Mouse (Mus musculus) heart, adult 10 weeks (tissue): Measurements from ENCODE around the gene H2-T24. TPM values are rescaled to one million over a fixed set of nuclear protein-coding genes. Genes with fewer than 3 reads are reported as not detected.

Source experiments
- polyA plus RNA-seq: library from polyadenylated mRNA; stranded (reverse); fragments of 350-450 nt; fragmentation: Illumina TruSeq; extraction: RNeasy Lipid Tissue Mini Kit (QIAGEN cat#74804); gene quantifications from one replicate; pipeline ENCODE4 v1.2.3, GENCODE M21; 2014; ENCODE audit warnings: low read depth, low replicate concordance

The H2-T24 gene
- polyA plus RNA-seq, result 7.0 TPM

DNA sequence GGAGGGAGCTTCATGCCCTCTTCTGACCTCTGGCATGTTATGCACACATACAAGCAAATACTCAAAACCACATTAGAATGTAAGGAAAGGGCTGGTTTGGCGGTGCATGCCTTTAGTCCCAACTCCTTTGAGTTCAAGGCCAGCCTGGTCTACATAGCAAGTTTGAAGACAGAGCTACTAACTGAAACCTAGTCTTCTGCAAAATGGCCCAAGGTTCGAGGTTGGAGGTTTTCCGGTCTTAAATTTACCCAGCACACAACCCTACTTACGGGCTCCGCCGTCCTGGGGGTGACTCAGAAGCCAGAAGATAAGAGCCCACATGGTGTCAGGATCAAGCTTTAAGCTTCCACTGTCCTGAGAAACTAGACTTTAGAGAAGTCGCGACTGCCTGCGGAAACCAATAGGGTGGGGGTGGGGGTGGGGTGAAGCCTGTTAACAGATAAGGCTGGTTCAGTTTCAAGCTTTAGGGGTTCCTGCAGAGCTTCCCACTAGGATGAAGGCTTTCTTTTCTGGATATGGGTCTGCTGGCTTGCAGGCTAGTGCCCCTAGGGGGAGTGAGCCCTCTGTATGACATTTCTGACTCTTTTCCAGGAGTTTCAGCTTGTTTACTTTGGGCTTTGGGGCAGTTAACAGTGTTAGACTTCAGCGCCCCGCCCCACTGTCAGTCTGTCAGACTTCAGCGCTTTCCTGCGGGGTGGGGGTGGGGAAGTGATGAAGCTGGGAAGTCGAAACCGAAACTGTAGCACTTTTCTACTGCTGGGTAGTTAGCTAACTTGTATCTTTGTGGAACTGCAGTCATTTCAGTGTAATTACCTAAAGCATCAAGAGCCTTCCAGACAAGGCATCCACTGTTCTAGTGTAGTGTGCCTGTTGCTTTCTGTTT lies at the start of gene H2-T24:
TSS of gene H2-T24 (minus strand) at position 370 of the 883 bp plus-strand sequence.

DNA sequence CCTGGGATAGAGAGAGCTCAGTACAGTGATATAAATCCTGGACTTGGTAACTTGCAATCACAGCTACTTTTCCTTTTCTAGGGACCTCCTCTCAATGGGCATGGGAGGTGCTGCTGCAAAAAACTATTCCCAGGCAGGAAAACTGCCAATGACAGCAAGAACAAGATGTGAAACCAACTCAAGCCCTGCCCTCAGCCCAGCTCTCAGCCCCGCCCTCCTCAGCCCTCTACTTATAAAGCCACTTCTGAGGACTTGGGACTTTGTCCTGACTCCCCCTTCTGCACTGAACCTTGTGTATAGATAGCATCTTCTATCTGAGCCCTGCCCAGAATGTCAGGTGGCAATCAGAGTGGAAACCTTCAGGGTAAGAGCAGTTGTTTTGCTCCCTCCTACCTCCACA lies 38.0 kb upstream of the H2-T24 start, which contains the start of gene Gm11127:
TSS of gene Gm11127 (minus strand) at position 10 of the 400 bp plus-strand sequence.

DNA sequence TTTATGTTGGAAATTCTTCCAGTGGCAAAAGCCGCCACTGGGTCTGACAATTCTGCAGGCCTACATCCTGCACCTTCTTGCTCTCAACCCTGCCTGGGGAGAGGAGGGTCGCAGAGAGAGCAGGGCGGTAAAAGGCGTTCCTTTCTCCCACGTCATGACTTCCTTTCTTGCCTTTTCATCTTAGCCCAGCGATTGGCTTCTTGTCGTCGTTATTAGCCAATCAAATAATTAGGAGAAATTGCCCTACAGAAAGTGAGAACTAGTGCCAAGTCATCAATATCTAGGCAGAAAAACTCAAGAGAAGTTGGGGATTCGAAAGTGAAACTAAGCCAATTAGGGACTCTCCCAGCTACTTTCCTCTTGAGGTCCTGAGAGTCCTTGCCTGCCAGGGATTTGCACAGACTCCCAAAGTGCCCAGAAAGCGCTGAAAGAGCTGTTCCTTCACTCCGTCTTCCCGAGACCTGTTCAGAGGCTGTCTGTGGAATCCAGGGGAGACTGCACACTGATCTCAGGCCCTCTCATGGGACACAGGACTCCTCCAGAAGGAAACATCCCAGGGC lies 22.3 kb upstream of the H2-T24 start, which contains the start of the genes H2-T22 and Gm6034:
TSS of gene H2-T22 (minus strand) at position 138 of the 560 bp plus-strand sequence.
TSS of gene Gm6034 (plus strand) at position 352 of the 560 bp plus-strand sequence.

DNA sequence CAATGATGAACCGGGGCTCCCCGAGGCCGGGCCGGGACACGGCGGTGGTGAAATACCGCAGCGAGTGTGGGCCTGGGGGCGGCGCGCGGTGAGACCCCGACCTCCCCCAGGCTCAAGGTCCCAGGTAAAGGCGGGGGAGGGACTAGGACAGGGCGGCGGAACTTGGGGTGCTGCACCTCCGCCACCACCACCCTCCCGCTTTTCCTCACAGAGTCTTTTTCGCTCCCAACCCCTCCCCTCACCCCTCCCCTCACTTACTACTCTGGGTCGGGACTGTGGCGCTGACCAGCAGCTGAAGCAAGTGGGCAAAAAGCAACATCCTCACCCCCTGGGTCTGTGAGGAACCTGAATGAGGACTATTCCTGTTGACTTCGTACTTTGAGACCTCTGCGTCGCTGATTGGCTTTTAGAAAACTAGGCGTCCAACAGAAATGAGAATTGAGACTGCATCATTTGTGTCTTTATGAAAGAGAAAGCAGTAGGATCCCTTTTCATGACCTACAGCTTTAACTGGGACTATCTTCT lies 12.1 kb upstream of the H2-T24 start, which contains the start of gene H2-T23:
TSS of gene H2-T23 (minus strand) at position 505 of the 525 bp plus-strand sequence.

DNA sequence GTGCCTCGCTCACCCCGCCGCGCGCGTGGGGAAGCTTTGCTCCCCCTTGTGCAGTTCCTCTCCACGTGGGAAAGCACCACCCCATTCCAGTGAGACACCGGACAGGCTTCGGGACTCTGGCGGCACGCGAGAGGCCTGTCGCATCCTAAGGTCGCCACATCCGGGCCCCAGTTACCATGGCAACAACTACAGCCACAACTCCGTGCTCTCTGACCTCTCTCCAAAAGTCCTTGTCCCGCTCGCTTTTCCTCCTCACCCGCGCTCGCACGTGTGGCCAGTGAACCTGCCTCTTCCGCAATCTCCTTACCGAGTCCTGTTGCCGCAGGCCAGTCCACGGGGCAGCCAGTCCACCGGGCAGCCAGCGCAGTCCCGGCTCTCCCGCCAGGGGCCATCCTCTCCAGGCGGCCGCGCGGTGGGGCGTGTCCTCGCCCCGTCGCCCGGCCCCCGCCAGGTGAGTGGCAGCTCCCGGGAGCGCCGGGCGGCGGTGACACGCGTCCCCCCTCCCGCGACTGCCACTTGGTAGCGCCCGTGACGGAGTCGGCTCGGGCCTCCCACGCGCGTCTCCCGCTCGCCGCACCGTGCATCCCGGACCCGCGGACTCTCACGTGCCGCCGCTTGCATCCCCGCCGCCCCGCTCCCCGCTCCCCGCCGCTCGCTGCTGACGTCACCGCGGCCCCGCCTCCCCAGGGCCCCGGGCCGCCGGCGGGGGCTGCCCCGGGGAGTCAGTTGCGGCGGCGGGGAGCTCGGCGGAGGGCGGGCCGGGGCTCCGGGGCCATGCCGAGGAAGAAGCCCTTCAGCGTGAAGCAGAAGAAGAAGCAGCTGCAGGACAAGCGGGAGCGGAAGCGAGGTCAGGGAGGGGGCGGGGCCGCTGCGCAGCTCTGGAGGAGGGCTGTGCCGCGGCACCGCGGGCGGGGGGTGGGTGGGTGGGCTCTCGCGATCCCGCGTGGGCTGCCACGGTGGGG lies 40.7 kb downstream of the H2-T24 start, which contains the start of the genes Gnl1 and Prr3:
TSS of gene Gnl1 (plus strand) at position 451 of the 962 bp plus-strand sequence.
TSS of gene Prr3 (minus strand) at position 836 of the 962 bp plus-strand sequence.

DNA sequence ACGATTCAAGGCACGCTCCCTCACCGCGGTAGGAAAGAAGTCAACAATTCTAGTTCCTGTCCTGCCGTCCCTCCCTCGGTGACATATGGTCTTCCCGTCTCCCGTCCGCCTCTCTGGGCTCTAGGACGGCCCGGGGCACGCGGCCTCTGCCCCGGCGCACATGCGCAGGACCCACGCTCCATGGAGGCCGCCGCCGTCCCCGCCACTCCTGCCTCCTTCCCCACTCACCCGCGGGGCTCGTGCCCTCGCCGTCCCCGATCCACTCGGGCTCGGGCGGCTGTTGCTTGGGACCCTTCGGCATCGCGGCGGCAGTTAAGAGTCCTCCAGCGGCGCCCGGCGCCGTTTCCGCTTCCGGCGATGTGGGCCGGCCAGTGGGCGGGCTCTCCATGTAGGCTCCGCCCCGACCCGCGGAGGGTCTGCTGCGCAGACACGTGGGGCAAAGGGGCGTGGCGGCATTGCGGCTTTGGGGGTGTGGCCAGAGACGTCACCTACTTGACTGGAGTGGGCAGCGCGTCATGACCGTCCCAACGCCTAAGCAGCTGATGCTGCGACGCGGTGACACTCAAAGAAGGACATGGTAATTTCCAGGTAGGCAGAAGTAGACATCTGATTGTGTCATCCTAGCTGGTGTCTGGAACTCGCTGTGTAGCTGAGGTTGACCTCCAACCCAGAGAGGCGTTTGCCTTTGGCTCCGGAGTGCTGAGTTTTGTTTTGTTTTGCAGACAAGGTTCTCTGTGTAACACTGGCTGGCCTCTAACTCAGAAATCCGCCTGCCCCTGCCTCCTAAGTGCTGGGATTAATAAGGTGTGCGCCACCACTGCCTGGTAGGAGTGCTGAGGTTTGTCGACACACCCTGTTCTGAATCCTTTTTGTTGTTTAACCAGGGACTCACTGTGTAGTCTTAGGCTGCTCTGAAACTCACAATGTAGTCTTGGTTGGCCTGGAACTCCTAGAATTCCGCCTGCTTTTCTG lies 50.7 kb downstream of the H2-T24 start, which contains the start of gene Abcf1:
TSS of gene Abcf1 (minus strand) at position 344 of the 972 bp plus-strand sequence.

Other genes starting within 250 kb of the H2-T24 start
- 49.8 TPM for gene Ier3, start 198.9 kb downstream of the H2-T24 start, polyA plus RNA-seq
- 165 TPM for gene Flot1, start 197.3 kb downstream of the H2-T24 start, polyA plus RNA-seq
- gene Tubb5, start 182.3 kb downstream of the H2-T24 start, polyA plus RNA-seq, result 61.0 TPM
- 11.2 TPM for gene Mdc1, start 179.0 kb downstream of the H2-T24 start, polyA plus RNA-seq
- 2.1 TPM for gene Nrm, start 159.2 kb downstream of the H2-T24 start, polyA plus RNA-seq
- gene Ppp1r18, start 155.0 kb downstream of the H2-T24 start, polyA plus RNA-seq, result 15.0 TPM
- gene Dhx16, start 140.7 kb downstream of the H2-T24 start, polyA plus RNA-seq, result 35.4 TPM
- gene 2310061I04Rik, start 123.1 kb downstream of the H2-T24 start, polyA plus RNA-seq, result 140 TPM
- gene Atat1, start 110.5 kb downstream of the H2-T24 start, polyA plus RNA-seq, result 9.7 TPM
- gene Mrps18b, start 104.2 kb downstream of the H2-T24 start, polyA plus RNA-seq, result 69.9 TPM
- gene Ppp1r10, start 104.1 kb downstream of the H2-T24 start, polyA plus RNA-seq, result 16.9 TPM
- 71.8 TPM for gene Abcf1, start 50.8 kb downstream of the H2-T24 start, polyA plus RNA-seq
- gene Gnl1, start 40.7 kb downstream of the H2-T24 start, polyA plus RNA-seq, result 26.8 TPM
- gene Prr3, start 40.3 kb downstream of the H2-T24 start, polyA plus RNA-seq, result 5.0 TPM
- gene H2-T23, start 12.3 kb upstream of the H2-T24 start, polyA plus RNA-seq, result 36.4 TPM
- gene H2-T22, start 22.2 kb upstream of the H2-T24 start, polyA plus RNA-seq, result 22.8 TPM
- not detected for gene Gm6034, start 22.4 kb upstream of the H2-T24 start, polyA plus RNA-seq
- not detected for gene Gm11127, start 37.8 kb upstream of the H2-T24 start, polyA plus RNA-seq
- gene Gm19684, start 101.1 kb upstream of the H2-T24 start, polyA plus RNA-seq, result not detected
- gene Gm7030, start 108.9 kb upstream of the H2-T24 start, polyA plus RNA-seq, result not detected
- not detected for gene Gm8909, start 148.0 kb upstream of the H2-T24 start, polyA plus RNA-seq
- gene H2-T3, start 169.7 kb upstream of the H2-T24 start, polyA plus RNA-seq, result not detected
- gene Rpp21, start 237.5 kb upstream of the H2-T24 start, polyA plus RNA-seq, result 49.0 TPM